Mouse (Mus musculus) heart, postnatal 0 days (tissue): ENCODE measurements around the gene Fxyd5.

ENCODE experiments used
- CTCF ChIP-seq: IDR thresholded peaks from 2 replicates; pipeline ENCODE4 v1.5.1; 2016; ENCODE audit warnings: antibody characterized with exemption, control low read depth, low read depth
- EP300 ChIP-seq: IDR thresholded peaks from 2 replicates; pipeline ENCODE4 v1.6.1; 2016; ENCODE audit warnings: antibody characterized with exemption, low read depth

- no peak for TF ChIP-seq CTCF
- no peak for TF ChIP-seq EP300
Observed at GRCm38 (mm10) chr7:31072326-31072725, 30.0 kb upstream of the Fxyd5 start.
